ENCODE assay signal across 17 mouse cellular contexts in the genomic region with DNA sequence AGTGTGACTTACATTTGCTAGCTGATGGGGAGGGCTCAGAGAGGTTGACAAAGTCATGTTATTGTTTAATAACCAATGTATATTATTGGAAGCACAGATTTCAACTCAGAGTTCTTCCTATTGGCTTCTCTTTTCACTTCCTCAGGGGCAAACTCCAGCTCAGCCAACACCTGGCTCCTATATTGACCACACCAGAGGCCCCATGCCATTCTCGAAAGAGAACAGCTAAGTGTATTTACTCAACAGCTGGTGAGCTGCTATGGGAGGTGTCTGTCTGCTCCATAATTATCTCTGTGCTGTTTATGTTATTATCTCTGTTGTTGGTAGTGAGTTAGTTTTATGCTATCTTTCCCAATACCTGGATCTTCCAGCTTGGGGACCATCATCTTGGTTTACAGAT.
"Had no signal": no experiment of that assay in that cellular context is flagged by ENCODE, and none has a peak within 500 bp of the region (broad histone marks: within the 10 kb centered on the region; RNA-seq: fewer than 3 reads in every experiment).

No protein-coding gene starts in this region.

- H3K4me3 ChIP-seq: neural tube, embryonic 12.5 days; neural tube, embryonic 13.5 days; neural tube, embryonic 15.5 days; stomach, embryonic 15.5 days had no signal

- H3K4me2 ChIP-seq: neural tube, embryonic 12.5 days; neural tube, embryonic 13.5 days; neural tube, embryonic 15.5 days; stomach, embryonic 15.5 days had no signal

- H3K9ac ChIP-seq: neural tube, embryonic 12.5 days; neural tube, embryonic 13.5 days; neural tube, embryonic 15.5 days; stomach, embryonic 15.5 days had no signal

- H3K36me3 ChIP-seq: neural tube, embryonic 12.5 days; neural tube, embryonic 13.5 days; neural tube, embryonic 15.5 days; stomach, embryonic 15.5 days had no signal

- H3K27me3 ChIP-seq: neural tube, embryonic 12.5 days; neural tube, embryonic 13.5 days; neural tube, embryonic 15.5 days; stomach, embryonic 15.5 days had no signal

- H3K27ac ChIP-seq: neural tube, embryonic 12.5 days; neural tube, embryonic 13.5 days; neural tube, embryonic 15.5 days; stomach, embryonic 15.5 days; stomach, postnatal 0 days had no signal

- DNase-seq: retina, postnatal 1 day; right cerebral cortex, adult 18-20 months; right cerebral cortex, postnatal 14 days; right cerebral cortex, postnatal 25 days; right cerebral cortex, postnatal 4 days; spleen, adult 18-20 months; thymus, adult 18-20 months; thymus, adult 2 months; thymus, postnatal 14 days; thymus, postnatal 25 days; thymus, postnatal 36 days; thymus, postnatal 4 days had no signal

- H3K4me1 ChIP-seq: neural tube, embryonic 12.5 days; neural tube, embryonic 13.5 days; neural tube, embryonic 15.5 days had no signal

- H3K9me3 ChIP-seq: neural tube, embryonic 12.5 days; neural tube, embryonic 13.5 days; neural tube, embryonic 15.5 days; stomach, embryonic 15.5 days had no signal
